In the genomic region with DNA sequence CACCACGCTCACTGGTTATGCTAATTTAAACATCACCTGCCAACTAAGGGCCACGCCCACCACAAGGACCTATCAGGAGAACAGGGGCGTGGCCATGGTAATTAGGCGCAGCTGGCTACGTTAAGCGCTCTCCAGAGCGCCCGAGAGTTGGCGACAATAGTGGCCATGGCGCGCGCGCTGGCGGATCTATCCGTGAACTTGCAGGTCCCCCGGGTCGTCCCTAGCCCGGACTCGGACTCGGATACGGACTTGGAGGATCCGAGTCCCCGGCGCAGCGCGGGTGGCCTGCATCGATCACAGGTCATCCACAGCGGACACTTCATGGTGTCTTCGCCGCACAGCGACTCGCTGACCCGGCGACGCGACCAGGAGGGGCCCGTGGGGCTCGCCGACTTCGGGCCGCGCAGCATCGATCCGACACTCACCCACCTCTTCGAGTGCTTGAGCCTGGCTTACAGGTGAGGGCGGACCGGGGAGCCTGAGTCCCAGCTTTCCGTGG, we compare ENCODE assay signal across 8 mouse cellular contexts. TPM values are rescaled to one million over a fixed set of nuclear protein-coding genes. Genes with fewer than 3 reads are reported as not detected.
DNase-seq lines count a peak whose midpoint lies in the region; ATAC-seq and TF ChIP-seq lines count a peak whose summit lies in the region.

No protein-coding gene starts in this region.

- H3K9ac ChIP-seq in ES-Bruce4 (ENCODE audit: low read depth, poor library complexity, severe bottlenecking), result peak overlapping the region; percentile 56
- H3K9ac ChIP-seq in forebrain, embryonic 15.5 days (replicated peaks), result peak overlapping the region; percentile 43
- H3K9ac ChIP-seq in liver, embryonic 16.5 days (ENCODE audit: low read depth, low read length), result peak overlapping the region; percentile 58
- peak overlapping the region; percentile 60 for H3K9ac ChIP-seq in neural tube, embryonic 13.5 days

- H3K27ac ChIP-seq in ES-Bruce4 (ENCODE audit: insufficient read depth, low read length), result no peak overlapping the region
- H3K27ac ChIP-seq in forebrain, embryonic 15.5 days (replicated peaks), result no peak overlapping the region
- H3K27ac ChIP-seq in liver, embryonic 16.5 days (ENCODE audit: low read length), result peak overlapping the region; percentile 29; the same call in 1 of the 2 replicates
- no peak overlapping the region for H3K27ac ChIP-seq in neural tube, embryonic 13.5 days (replicated peaks)

- WGBS in forebrain, embryonic 15.5 days, result under 1% methylated on average over 48 of the region's 48 CpGs
- WGBS in liver, embryonic 16.5 days (ENCODE audit: insufficient replicate concordance), result 1% methylated on average over 47 of the region's 48 CpGs
- 0% methylated on average over 48 of the region's 48 CpGs for WGBS in neural tube, embryonic 13.5 days

- TF ChIP-seq EP300 in ES-Bruce4 (IDR thresholded peaks at IDR 0.05; ENCODE audit: insufficient read depth, low read depth, low read length), result no peak

- peak; percentile 82 for ATAC-seq in forebrain, embryonic 15.5 days (replicated peaks)
- peak; percentile 62 for ATAC-seq in liver, embryonic 16.5 days (ENCODE audit: low read depth)
- peak; percentile 87 for ATAC-seq in neural tube, embryonic 13.5 days (ENCODE audit: low read depth)

- TF ChIP-seq CTCF in ES-Bruce4 (IDR thresholded peaks at IDR 0.05; ENCODE audit: low read depth, low read length), result no peak

- H3K9me3 ChIP-seq in ES-Bruce4 (replicated peaks; ENCODE audit: control insufficient read depth, insufficient read depth, low read length, poor library complexity, severe bottlenecking), result no peaks in the 10 kb centered on the region
- no peaks in the 10 kb centered on the region for H3K9me3 ChIP-seq in forebrain, embryonic 15.5 days
- H3K9me3 ChIP-seq in liver, embryonic 16.5 days (replicated peaks; ENCODE audit: control insufficient read depth, low read length), result no peaks in the 10 kb centered on the region
- no peaks in the 10 kb centered on the region for H3K9me3 ChIP-seq in neural tube, embryonic 13.5 days

- intact Hi-C loops in heart, postnatal 14 days (cut with DNase I), result loop anchor here (10.0 kb wide), 1 partner anchor 92 kb away; no protein-coding TSS in a partner anchor

- no peaks in the 10 kb centered on the region for H3K36me3 ChIP-seq in ES-Bruce4 (ENCODE audit: control insufficient read depth, insufficient read depth, low read length, poor library complexity, severe bottlenecking)
- H3K36me3 ChIP-seq in forebrain, embryonic 15.5 days, result no peaks in the 10 kb centered on the region
- H3K36me3 ChIP-seq in liver, embryonic 16.5 days (ENCODE audit: control insufficient read depth, insufficient read depth), result no peaks in the 10 kb centered on the region
- no peaks in the 10 kb centered on the region for H3K36me3 ChIP-seq in neural tube, embryonic 13.5 days

- H3K4me2 ChIP-seq in forebrain, embryonic 15.5 days (replicated peaks), result peak overlapping the region; percentile 72
- H3K4me2 ChIP-seq in liver, embryonic 16.5 days (ENCODE audit: low read depth, low read length), result peak overlapping the region; percentile 60
- peak overlapping the region; percentile 86 for H3K4me2 ChIP-seq in neural tube, embryonic 13.5 days

- H3K4me3 ChIP-seq in ES-Bruce4 (ENCODE audit: low read depth, low read length), result peak overlapping the region; percentile 73
- H3K4me3 ChIP-seq in forebrain, embryonic 15.5 days, result peak overlapping the region; percentile 44
- H3K4me3 ChIP-seq in liver, embryonic 16.5 days (ENCODE audit: low read depth, low read length), result peak overlapping the region; percentile 60
- H3K4me3 ChIP-seq in neural tube, embryonic 13.5 days, result peak overlapping the region; percentile 49

- no peaks in the 10 kb centered on the region for H3K27me3 ChIP-seq in ES-Bruce4 (ENCODE audit: control insufficient read depth, insufficient read depth, low read length, poor library complexity, severe bottlenecking)
- peaks cover 55% of the 10 kb centered on the region for H3K27me3 ChIP-seq in forebrain, embryonic 15.5 days
- H3K27me3 ChIP-seq in liver, embryonic 16.5 days (ENCODE audit: control insufficient read depth, insufficient read depth, low read depth, low read length), result peaks cover 35% of the 10 kb centered on the region
- H3K27me3 ChIP-seq in neural tube, embryonic 13.5 days, result peaks cover 64% of the 10 kb centered on the region

- peak; percentile 28 to 39 for DNase-seq in cerebellum, adult 18-20 months
- DNase-seq in heart, postnatal 14 days, result peak; percentile 77 to 85
- peak; percentile 95 to 96 for DNase-seq in kidney, postnatal 36 days
- DNase-seq in telencephalon, adult 2 months (ENCODE audit: low read depth, low spot score), result peak; percentile 16

- TF ChIP-seq POLR2A in ES-Bruce4 (IDR thresholded peaks at IDR 0.05; ENCODE audit: insufficient read depth, low read length), result peak; percentile 78

- no peaks in the 10 kb centered on the region for H3K4me1 ChIP-seq in ES-Bruce4 (ENCODE audit: control insufficient read depth, insufficient read depth, low read length)
- H3K4me1 ChIP-seq in forebrain, embryonic 15.5 days, result peaks cover 17% of the 10 kb centered on the region
- H3K4me1 ChIP-seq in liver, embryonic 16.5 days (ENCODE audit: control insufficient read depth, low read depth, low read length), result peaks cover 5% of the 10 kb centered on the region; the same call in 1 of the 2 replicates
- peaks cover 20% of the 10 kb centered on the region for H3K4me1 ChIP-seq in neural tube, embryonic 13.5 days (replicated peaks)

RNA-seq across cellular contexts. Expression of gene Mlxipl, which starts 17.1 kb away (rescaled TPM):
- 3.8 and 4.6 TPM in 2 replicates for polyA plus RNA-seq in ES-Bruce4 (2011; ENCODE audit: insufficient read depth, insufficient read length, low read depth, missing spikeins)
- 1.1 and 1.4 TPM in 2 replicates for polyA plus RNA-seq in forebrain, embryonic 15.5 days (2015; fragmentation: Nextera tagmentation; extraction: Ambion mirVana)
- total RNA-seq in heart, postnatal 14 days (2021), result 10 to 100 TPM; 16.5 to 28.8 TPM
- 9.6 and 14.1 TPM in 2 replicates for polyA plus RNA-seq in liver, embryonic 16.5 days (2015; fragmentation: Nextera tagmentation; extraction: Ambion mirVana)
- 0.56 and 1.2 TPM in 2 replicates for polyA plus RNA-seq in neural tube, embryonic 13.5 days (2015; fragmentation: Nextera tagmentation; extraction: Ambion mirVana)

RNA-seq across cellular contexts. Expression of gene Vps37d, which starts 28.7 kb away (rescaled TPM):
- polyA plus RNA-seq in ES-Bruce4 (2011; ENCODE audit: insufficient read depth, insufficient read length, low read depth, missing spikeins), result 4.2 and 5.7 TPM in 2 replicates
- polyA plus RNA-seq in forebrain, embryonic 15.5 days (2015; fragmentation: Nextera tagmentation; extraction: Ambion mirVana), result 35.1 and 36.3 TPM in 2 replicates
- total RNA-seq in heart, postnatal 14 days (2021), result 1 to 10 TPM in 1 of 2 experiments, under 1 TPM in 1; 0.98 to 1.2 TPM
- 0.09 and 0.25 TPM in 2 replicates for polyA plus RNA-seq in liver, embryonic 16.5 days (2015; fragmentation: Nextera tagmentation; extraction: Ambion mirVana)
- polyA plus RNA-seq in neural tube, embryonic 13.5 days (2015; fragmentation: Nextera tagmentation; extraction: Ambion mirVana), result 26.3 and 31.7 TPM in 2 replicates

RNA-seq across cellular contexts. Expression of gene Bud23, which starts 42.0 kb away (rescaled TPM):
- 71.1 and 102 TPM in 2 replicates for polyA plus RNA-seq in ES-Bruce4 (2011; ENCODE audit: insufficient read depth, insufficient read length, low read depth, missing spikeins)
- polyA plus RNA-seq in forebrain, embryonic 15.5 days (2015; fragmentation: Nextera tagmentation; extraction: Ambion mirVana), result 89.0 and 92.8 TPM in 2 replicates
- total RNA-seq in heart, postnatal 14 days (2021), result 10 to 100 TPM; 24.9 to 26.8 TPM
- polyA plus RNA-seq in liver, embryonic 16.5 days (2015; fragmentation: Nextera tagmentation; extraction: Ambion mirVana), result 43.0 and 46.5 TPM in 2 replicates
- 83.0 and 93.7 TPM in 2 replicates for polyA plus RNA-seq in neural tube, embryonic 13.5 days (2015; fragmentation: Nextera tagmentation; extraction: Ambion mirVana)

RNA-seq across cellular contexts. Expression of gene Tbl2, which starts 42.6 kb away (rescaled TPM):
- polyA plus RNA-seq in ES-Bruce4 (2011; ENCODE audit: insufficient read depth, insufficient read length, low read depth, missing spikeins), result 28.2 and 32.4 TPM in 2 replicates
- 16.8 and 17.5 TPM in 2 replicates for polyA plus RNA-seq in forebrain, embryonic 15.5 days (2015; fragmentation: Nextera tagmentation; extraction: Ambion mirVana)
- 10 to 100 TPM; 12.3 to 13.5 TPM for total RNA-seq in heart, postnatal 14 days (2021)
- 11.1 and 11.6 TPM in 2 replicates for polyA plus RNA-seq in liver, embryonic 16.5 days (2015; fragmentation: Nextera tagmentation; extraction: Ambion mirVana)
- polyA plus RNA-seq in neural tube, embryonic 13.5 days (2015; fragmentation: Nextera tagmentation; extraction: Ambion mirVana), result 15.9 and 18.5 TPM in 2 replicates

RNA-seq across cellular contexts. Expression of gene Dnajc30, which starts 42.8 kb away (rescaled TPM):
- 7.9 and 8.0 TPM in 2 replicates for polyA plus RNA-seq in ES-Bruce4 (2011; ENCODE audit: insufficient read depth, insufficient read length, low read depth, missing spikeins)
- 34.6 and 39.8 TPM in 2 replicates for polyA plus RNA-seq in forebrain, embryonic 15.5 days (2015; fragmentation: Nextera tagmentation; extraction: Ambion mirVana)
- total RNA-seq in heart, postnatal 14 days (2021), result 10 to 100 TPM; 25.9 to 26.2 TPM
- 14.0 and 15.2 TPM in 2 replicates for polyA plus RNA-seq in liver, embryonic 16.5 days (2015; fragmentation: Nextera tagmentation; extraction: Ambion mirVana)
- 35.5 and 37.1 TPM in 2 replicates for polyA plus RNA-seq in neural tube, embryonic 13.5 days (2015; fragmentation: Nextera tagmentation; extraction: Ambion mirVana)

Comparison
In these comparisons a context has a peak if more than half of its experiments do, and no peak if none do; other contexts are left out.
1. DNase-seq: peak in every context shown above with its lines; median percentile 96 in kidney, postnatal 36 days; 81 in heart, postnatal 14 days; 34 in cerebellum, adult 18-20 months; 16 in telencephalon, adult 2 months.